Mouse (Mus musculus): ENCODE measurements around the gene Trabd2b. TPM values are rescaled to one million over a fixed set of nuclear protein-coding genes. Genes with fewer than 3 reads are reported as not detected.

The Trabd2b gene
- polyA plus RNA-seq, 1 experiment = 1.6 TPM

- TF ChIP-seq CTCF (IDR thresholded peaks at IDR 0.05; ENCODE audit: control insufficient read depth, insufficient read depth, insufficient replicate concordance, low read depth, low read length) = no peak; the same call in 1 of the 2 replicates
- Histone ChIP-seq H3K4me3 (ENCODE audit: control insufficient read depth, low read depth, low read length) (no peak overlapping the region), H3K27ac (ENCODE audit: control insufficient read depth, insufficient read depth, low read depth, low read length) (no peak overlapping the region), H3K27me3 (ENCODE audit: control insufficient read depth, insufficient read depth, low read length) (no peaks in the 10 kb centered on the region), H3K36me3 (ENCODE audit: control insufficient read depth, insufficient read depth, low read length) (no peaks in the 10 kb centered on the region), H3K4me1 (ENCODE audit: control insufficient read depth, insufficient read depth, low read length) (no peaks in the 10 kb centered on the region)
Observed at GRCm38 (mm10) chr4:114635889-114636288, 229.4 kb downstream of the Trabd2b start.

DNA sequence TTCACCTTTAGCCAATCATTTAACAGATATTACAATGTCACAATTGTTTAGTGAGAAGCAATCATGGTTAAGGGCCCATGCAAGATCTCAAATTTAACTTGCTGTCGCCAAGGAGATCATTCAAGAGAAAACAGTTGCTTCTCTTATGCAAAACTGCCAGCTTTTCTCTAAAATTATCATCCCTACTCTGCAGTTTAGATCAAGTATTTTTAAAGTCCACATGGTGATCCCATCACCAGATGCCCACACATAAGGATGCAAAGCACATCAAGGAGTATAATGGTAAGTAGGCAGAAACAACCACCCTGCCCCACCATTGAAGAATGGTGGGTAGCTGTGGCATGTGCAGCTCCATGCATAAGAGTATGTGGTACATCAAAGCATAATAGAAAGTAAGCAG lies 229.8 kb downstream of the Trabd2b start:
- Histone ChIP-seq H3K4me1 (ENCODE audit: control insufficient read depth, insufficient read depth, low read length) (no peaks in the 10 kb centered on the region), H3K27ac (ENCODE audit: control insufficient read depth, insufficient read depth, low read depth, low read length) (no peak overlapping the region), H3K36me3 (ENCODE audit: control insufficient read depth, insufficient read depth, low read length) (no peaks in the 10 kb centered on the region), H3K27me3 (ENCODE audit: control insufficient read depth, insufficient read depth, low read length) (no peaks in the 10 kb centered on the region), H3K4me3 (ENCODE audit: control insufficient read depth, low read depth, low read length) (no peak overlapping the region)
- TF ChIP-seq CTCF (IDR thresholded peaks at IDR 0.05; ENCODE audit: control insufficient read depth, insufficient read depth, insufficient replicate concordance, low read depth, low read length) (no peak), POLR2A (IDR thresholded peaks at IDR 0.05; ENCODE audit: control insufficient read depth, low read depth, low read length) (no peak)

GRCm38 (mm10) chr4:114637120-114637519 lies 230.6 kb downstream of the Trabd2b start:
- no peaks in the 10 kb centered on the region for H3K36me3 ChIP-seq (ENCODE audit: control insufficient read depth, insufficient read depth, low read length)
- H3K27ac ChIP-seq (ENCODE audit: control insufficient read depth, insufficient read depth, low read depth, low read length) = no peak overlapping the region
- H3K4me1 ChIP-seq (ENCODE audit: control insufficient read depth, insufficient read depth, low read length) = no peaks in the 10 kb centered on the region
- TF ChIP-seq POLR2A (IDR thresholded peaks at IDR 0.05; ENCODE audit: control insufficient read depth, low read depth, low read length) (no peak), CTCF (IDR thresholded peaks at IDR 0.05; ENCODE audit: control insufficient read depth, insufficient read depth, insufficient replicate concordance, low read depth, low read length) (no peak)
- H3K4me3 ChIP-seq (ENCODE audit: control insufficient read depth, low read depth, low read length) = no peak overlapping the region
- H3K27me3 ChIP-seq (ENCODE audit: control insufficient read depth, insufficient read depth, low read length) = no peaks in the 10 kb centered on the region

DNA sequence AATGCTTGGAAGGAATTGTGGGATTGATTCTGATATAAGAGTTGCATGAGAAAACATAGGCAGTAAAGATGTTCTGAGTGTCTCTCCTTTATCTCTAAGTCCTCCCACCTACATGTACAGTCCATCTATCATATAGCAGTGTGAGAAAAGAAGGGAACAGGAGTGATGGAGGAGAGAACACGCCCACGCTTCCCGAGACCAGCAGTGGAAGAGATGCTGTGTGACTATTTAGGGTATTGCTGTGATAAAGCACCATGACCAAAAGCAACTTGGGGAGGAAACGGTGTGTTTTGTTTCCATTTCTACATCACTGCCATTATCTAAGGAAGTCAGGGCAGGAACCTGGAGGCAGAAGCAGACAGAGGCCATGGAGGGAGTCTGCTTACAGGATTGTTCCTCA lies 235.9 kb downstream of the Trabd2b start:
- H3K27me3 ChIP-seq (ENCODE audit: control insufficient read depth, insufficient read depth, low read length) = no peaks in the 10 kb centered on the region
- no peak overlapping the region for H3K27ac ChIP-seq (ENCODE audit: control insufficient read depth, insufficient read depth, low read depth, low read length)
- no peaks in the 10 kb centered on the region for H3K4me1 ChIP-seq (ENCODE audit: control insufficient read depth, insufficient read depth, low read length)
- H3K4me3 ChIP-seq (ENCODE audit: control insufficient read depth, low read depth, low read length) = no peak overlapping the region
- TF ChIP-seq CTCF (IDR thresholded peaks at IDR 0.05; ENCODE audit: control insufficient read depth, insufficient read depth, insufficient replicate concordance, low read depth, low read length) (no peak), POLR2A (IDR thresholded peaks at IDR 0.05; ENCODE audit: control insufficient read depth, low read depth, low read length) (no peak)
- no peaks in the 10 kb centered on the region for H3K36me3 ChIP-seq (ENCODE audit: control insufficient read depth, insufficient read depth, low read length)

DNA sequence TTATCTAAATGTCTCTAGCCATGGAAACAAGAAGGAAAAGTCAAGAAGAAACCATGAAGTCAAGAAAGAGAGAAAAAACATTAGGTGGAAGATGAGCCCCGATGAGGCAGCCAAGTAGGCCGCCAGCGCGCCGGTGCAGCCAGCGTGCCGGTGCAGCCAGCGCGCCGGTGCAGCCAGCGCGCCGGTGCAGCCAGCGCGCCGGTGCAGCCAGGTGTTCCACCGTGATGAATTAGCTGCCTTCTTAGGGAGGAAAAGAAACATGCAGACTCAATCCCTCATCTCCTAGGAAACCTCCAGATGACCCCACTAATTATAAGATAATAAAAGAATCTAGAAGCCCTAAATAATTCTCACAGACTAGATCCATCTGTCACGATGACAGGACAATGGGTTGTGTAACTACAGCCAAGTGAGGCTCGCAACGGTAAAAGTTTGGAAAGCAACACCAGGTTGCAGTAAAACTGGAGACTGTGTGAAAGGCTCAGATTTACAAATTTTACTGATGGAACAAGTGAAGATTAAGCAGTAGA lies 237.2 kb downstream of the Trabd2b start:
- no peak overlapping the region for H3K27ac ChIP-seq (ENCODE audit: control insufficient read depth, insufficient read depth, low read depth, low read length)
- H3K4me3 ChIP-seq (ENCODE audit: control insufficient read depth, low read depth, low read length) = no peak overlapping the region
- TF ChIP-seq CTCF (IDR thresholded peaks at IDR 0.05; ENCODE audit: control insufficient read depth, insufficient read depth, insufficient replicate concordance, low read depth, low read length) = no peak
- TF ChIP-seq POLR2A (IDR thresholded peaks at IDR 0.05; ENCODE audit: control insufficient read depth, low read depth, low read length) = no peak
- H3K36me3 ChIP-seq (ENCODE audit: control insufficient read depth, insufficient read depth, low read length) = no peaks in the 10 kb centered on the region
- H3K4me1 ChIP-seq (ENCODE audit: control insufficient read depth, insufficient read depth, low read length) = peaks cover 3% of the 10 kb centered on the region
- H3K27me3 ChIP-seq (ENCODE audit: control insufficient read depth, insufficient read depth, low read length) = no peaks in the 10 kb centered on the region

- no peak for TF ChIP-seq CTCF (IDR thresholded peaks at IDR 0.05; ENCODE audit: control insufficient read depth, insufficient read depth, insufficient replicate concordance, low read depth, low read length)
- no peak for TF ChIP-seq POLR2A (IDR thresholded peaks at IDR 0.05; ENCODE audit: control insufficient read depth, low read depth, low read length)
- no peaks in the 10 kb centered on the region for H3K27me3 ChIP-seq (ENCODE audit: control insufficient read depth, insufficient read depth, low read length)
- peaks cover 6% of the 10 kb centered on the region for H3K4me1 ChIP-seq (ENCODE audit: control insufficient read depth, insufficient read depth, low read length)
Observed at GRCm38 (mm10) chr4:114645341-114645740, 238.8 kb downstream of the Trabd2b start.

GRCm38 (mm10) chr4:114646825-114647681 lies 240.5 kb downstream of the Trabd2b start:
- no peaks in the 10 kb centered on the region for H3K27me3 ChIP-seq (ENCODE audit: control insufficient read depth, insufficient read depth, low read length)
- TF ChIP-seq POLR2A (IDR thresholded peaks at IDR 0.05; ENCODE audit: control insufficient read depth, low read depth, low read length) (no peak), CTCF (IDR thresholded peaks at IDR 0.05; ENCODE audit: control insufficient read depth, insufficient read depth, insufficient replicate concordance, low read depth, low read length) (no peak)
- H3K4me1 ChIP-seq (ENCODE audit: control insufficient read depth, insufficient read depth, low read length) = peaks cover 6% of the 10 kb centered on the region
- H3K27ac ChIP-seq (ENCODE audit: control insufficient read depth, insufficient read depth, low read depth, low read length) = no peak overlapping the region
- H3K4me3 ChIP-seq (ENCODE audit: control insufficient read depth, low read depth, low read length) = no peak overlapping the region
- H3K36me3 ChIP-seq (ENCODE audit: control insufficient read depth, insufficient read depth, low read length) = no peaks in the 10 kb centered on the region

More at GRCm38 (mm10) chr4:114645341-114645740, 238.8 kb downstream of the Trabd2b start:
- no peak overlapping the region for H3K4me3 ChIP-seq (ENCODE audit: control insufficient read depth, low read depth, low read length)
- H3K27ac ChIP-seq (ENCODE audit: control insufficient read depth, insufficient read depth, low read depth, low read length) = no peak overlapping the region
- no peaks in the 10 kb centered on the region for H3K36me3 ChIP-seq (ENCODE audit: control insufficient read depth, insufficient read depth, low read length)

Measured in testis, adult 2 months (tissue).